Mouse (Mus musculus) cerebellum, adult 2 months (tissue): ENCODE measurements around the gene Itpr1.

Experiments
- CTCF ChIP-seq: fragments of 200-500 bp; IDR thresholded peaks from 2 replicates; pipeline ENCODE4 v1.5.1; 2011; ENCODE audit warnings: low read depth, mild to moderate bottlenecking, control low read depth, low read length, moderate library complexity, borderline replicate concordance; ENCODE audit not compliant: insufficient read depth
- POLR2A ChIP-seq: fragments of 200-500 bp; IDR thresholded peaks from 2 replicates; pipeline ENCODE4 v1.6.1; 2011; ENCODE audit warnings: low read length, control low read depth, borderline replicate concordance; ENCODE audit not compliant: insufficient read depth

GRCm38 (mm10) chr6:108588426-108588825 lies 375.5 kb downstream of the Itpr1 start:
- TF ChIP-seq CTCF (no peak), POLR2A (no peak)
